Mouse (Mus musculus) C2C12 (cell line): ENCODE measurements around the gene Gm21983.

Source experiments
- MYOG ChIP-seq: IDR thresholded peaks from one replicate; pipeline ENCODE4 v1.6.1; 2011; ENCODE audit not compliant: control insufficient read depth, insufficient read length; ENCODE audit errors: extremely low read depth
- USF1 ChIP-seq: IDR thresholded peaks from one replicate; pipeline ENCODE4 v1.6.1; 2011; ENCODE audit warnings: low read depth, mild to moderate bottlenecking, control low read depth, moderate library complexity

DNA sequence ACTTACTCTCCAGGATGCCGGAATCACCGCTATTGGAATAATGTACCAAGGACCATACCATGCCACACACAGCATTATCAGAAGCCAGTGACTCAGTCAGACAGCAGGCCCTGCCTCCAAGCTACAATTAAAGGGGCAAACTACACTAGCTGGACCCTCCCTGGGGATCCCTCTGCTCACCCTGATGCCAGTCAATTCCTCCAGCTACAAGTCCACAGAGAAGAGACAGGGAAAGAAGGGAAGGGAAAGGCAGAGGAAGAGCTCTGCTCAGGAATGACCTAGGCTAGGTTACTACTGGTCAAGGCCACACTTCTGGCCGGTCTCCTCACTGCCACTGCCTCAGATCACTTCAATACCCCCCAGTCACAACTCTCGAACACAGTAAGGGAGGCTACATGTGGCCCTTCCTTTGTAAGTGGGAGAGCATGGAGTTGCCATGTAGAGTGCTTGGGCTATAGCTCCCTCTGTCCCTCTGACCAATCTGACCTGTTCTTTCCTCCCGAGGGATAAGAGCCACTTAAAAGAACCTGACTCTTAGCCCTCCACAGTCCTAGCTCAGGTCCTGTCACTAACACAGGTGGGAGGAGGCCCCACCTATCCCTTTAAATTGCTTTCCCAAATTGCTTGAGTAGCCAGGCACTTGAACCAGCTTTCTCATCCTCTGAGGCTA is 18.0 kb downstream of the Gm21983 start:
- no peak for TF ChIP-seq MYOG
- no peak for TF ChIP-seq USF1
